Mouse (Mus musculus) bone marrow, adult 2 months (tissue): Measurements from ENCODE around the gene Ube3b.

Experiments used
- CTCF ChIP-seq: fragments of 200-500 bp; IDR thresholded peaks from 2 replicates; pipeline ENCODE4 v1.5.1; 2011; ENCODE audit warnings: low read length, control low read depth; ENCODE audit not compliant: control insufficient read depth, insufficient read depth
- POLR2A ChIP-seq: fragments of 200-500 bp; IDR thresholded peaks from 2 replicates; pipeline ENCODE4 v1.6.1; 2011; ENCODE audit warnings: low read depth, mild to moderate bottlenecking, control low read depth, low read length, borderline replicate concordance; ENCODE audit not compliant: control insufficient read depth

DNA sequence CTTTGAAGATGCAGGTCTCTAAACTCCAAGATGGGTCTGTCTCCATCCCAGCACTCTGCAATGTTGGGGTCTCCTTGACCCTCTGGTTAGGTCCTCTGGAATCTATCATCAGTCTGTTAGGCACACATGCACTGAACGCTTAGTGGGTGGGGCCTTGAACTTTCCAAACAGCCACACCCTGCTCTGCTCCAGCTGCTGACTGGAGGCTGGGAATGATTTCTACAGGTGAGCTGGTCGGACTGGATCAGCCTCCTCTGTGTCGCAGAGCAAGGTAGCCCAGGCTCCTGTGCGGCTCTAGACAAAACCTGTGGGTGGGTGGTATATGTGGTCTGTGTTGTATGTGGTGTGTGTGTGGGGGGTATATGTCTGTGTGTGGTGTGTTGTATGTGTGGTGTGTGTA lies 68.6 kb downstream of the Ube3b start:
- no peak for TF ChIP-seq CTCF
- TF ChIP-seq POLR2A: no peak
